Mouse (Mus musculus) mesoderm, embryonic 11.5 days (tissue): Measurements from ENCODE around the gene Unc50.

Source experiments
- DNase-seq: peaks from one replicate; pipeline ENCODE4 v3.0.0-alpha.2; 2012; ENCODE audit warnings: low read depth, low spot score

Gene Unc50

GRCm38 (mm10) chr1:37488531-37488930 lies 58.6 kb downstream of the Unc50 start:
- DNase-seq: no peak
